Mouse (Mus musculus): ENCODE results near the gene Syngr1.
"Not testable (repeated sequence)": the region's sequence is repeated elsewhere in the genome, so short reads cannot be mapped to it uniquely, and the experiment has no call there.

Syngr1 gene

DNA sequence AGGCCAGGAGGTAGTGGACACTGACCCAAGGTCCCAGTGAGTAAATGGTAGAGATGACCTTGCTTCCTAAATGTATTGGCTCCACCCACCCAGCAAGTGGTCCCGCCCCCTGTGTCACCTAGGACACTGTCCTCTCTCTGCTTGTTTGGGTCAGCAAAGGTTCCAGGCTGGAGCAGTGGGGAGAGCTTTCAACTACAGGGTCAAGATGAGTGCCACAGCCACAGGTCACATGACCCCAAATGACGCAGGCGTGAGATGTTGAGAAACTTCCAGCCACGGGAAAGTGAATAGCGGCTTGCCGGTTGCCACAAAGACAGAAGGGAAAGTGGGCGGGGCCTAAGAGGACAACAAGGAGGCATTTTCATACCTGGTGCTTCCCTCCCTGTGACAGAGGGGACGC is 26.0 kb downstream of the Syngr1 start:
- no peak for DNase-seq (ENCODE audit: low spot score)

DNA sequence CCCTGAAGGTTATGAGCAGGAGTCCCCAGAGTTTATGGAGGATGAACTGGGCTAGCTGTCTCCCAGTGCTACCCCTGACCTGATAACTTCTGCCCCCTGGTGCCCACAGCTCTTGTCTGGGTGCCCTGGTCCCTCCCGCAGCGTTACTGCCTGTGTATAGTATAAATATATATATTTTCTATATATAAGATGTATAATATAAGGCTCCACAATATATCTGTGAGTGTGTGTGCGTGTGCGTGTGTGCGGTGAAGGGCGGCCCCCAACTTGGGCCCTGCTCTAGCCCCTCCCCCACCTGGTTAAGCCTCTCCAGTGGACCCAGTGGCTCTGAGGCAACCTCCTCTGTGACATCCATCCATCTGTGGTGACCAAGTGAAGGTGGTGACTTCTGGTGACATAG is 27.9 kb downstream of the Syngr1 start:
- DNase-seq (ENCODE audit: low spot score) = no peak

DNA sequence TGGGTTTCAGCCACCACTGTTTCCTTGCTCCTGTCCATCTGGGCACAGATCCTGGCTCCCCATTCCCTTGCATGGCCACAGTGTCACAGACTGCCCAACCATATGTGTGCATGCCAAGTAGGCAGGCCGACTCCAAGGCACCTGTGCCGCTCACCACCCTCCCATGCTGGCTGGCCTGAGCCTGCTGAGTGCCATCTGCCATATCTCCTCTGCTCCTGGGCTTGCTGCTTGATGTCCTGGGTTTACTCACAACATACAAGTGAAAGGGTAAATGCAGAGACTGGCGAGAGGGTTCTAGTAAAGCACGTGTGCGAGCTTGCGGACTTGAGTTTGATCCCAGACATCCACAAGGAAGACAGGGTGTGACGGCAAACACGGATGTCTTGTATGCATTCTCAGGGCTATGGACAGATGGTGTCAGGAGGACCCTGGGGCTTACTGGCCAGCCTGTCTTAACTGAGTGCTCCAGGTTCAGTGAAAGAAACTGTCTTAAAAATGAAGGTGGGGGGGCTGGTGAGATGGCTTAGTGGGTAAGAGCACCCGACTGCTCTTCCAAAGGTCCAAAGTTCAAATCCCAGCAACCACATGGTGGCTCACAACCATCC is 30.7 kb downstream of the Syngr1 start:
- DNase-seq (ENCODE audit: low spot score) = no peak

DNA sequence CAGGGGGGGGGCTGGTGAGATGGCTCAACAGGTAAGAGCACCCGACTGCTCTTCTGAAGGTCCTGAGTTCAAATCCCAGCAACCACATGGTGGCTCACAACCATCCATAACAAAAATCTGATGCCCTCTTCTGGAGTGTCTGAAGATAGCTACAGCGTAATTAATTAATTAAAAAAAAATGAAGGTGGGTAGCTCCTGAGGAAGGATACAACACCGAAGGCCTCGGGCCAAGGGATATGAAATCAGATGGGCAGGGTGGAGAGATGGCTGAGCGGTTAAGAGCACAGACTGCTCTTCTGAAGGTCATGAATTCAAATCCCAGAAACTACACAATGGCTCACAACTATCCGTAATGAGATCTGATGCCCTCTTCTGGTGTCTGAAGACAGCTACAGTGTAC is 31.3 kb downstream of the Syngr1 start:
- DNase-seq (ENCODE audit: low spot score) = not testable (repeated sequence)

DNA sequence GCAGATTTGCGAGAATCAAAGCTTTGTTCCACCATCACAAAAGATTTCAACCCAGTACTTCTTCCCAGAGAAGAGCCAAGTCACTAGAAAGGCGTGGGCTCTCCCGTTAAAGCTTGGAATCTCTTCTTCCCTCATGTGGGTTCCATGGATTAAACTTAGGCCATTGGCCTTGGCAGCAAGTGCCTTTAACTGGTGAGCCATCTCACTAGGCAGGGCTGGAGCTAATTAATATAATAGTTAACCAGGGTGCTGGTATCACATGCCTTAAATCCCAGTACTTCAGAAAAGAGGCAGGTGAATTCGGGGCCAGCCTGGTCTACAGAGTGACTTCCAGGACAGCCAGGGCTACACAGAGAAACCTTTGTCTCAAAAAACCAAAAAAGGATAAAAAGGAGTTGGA is 33.5 kb downstream of the Syngr1 start:
- DNase-seq (ENCODE audit: low spot score) = no peak

DNA sequence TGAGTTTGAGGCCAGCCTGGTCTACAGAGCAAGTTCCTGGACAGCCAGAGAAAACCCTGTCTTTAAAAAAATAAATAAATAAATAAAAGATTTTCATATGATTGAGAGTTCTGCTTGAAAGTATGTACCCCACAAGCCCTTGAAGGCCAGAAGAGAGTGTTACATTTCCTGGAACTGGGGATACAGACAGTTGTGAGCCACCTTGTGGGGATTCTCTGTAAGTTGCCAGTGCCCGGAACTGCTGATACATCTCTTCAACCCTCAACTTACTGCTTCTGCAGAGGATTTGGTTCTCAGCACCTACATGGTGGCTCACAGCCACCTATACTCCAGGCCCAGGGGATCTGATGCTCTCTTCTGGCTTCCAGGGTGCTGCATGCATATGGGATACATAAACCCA is 36.1 kb downstream of the Syngr1 start:
- DNase-seq (ENCODE audit: low spot score) = no peak

DNA sequence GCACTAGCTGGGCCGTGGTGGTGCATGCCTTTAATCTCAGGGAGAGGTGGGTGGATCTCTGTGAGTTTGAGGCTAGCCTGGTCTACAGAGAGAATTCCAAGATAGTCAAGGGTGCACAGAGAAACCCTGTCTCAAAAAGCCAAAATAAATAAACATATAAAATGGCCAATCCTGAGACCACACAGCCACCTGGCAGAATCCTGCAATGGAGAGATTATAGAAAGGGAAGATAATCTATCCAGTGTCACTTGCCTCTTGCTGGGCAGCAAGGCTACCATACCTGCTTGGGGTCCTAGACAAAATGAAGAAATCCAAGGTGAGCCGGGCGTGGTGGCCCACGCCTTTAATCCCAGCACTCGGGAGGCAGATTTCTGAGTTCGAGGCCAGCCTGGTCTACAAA is 38.8 kb downstream of the Syngr1 start:
- DNase-seq (ENCODE audit: low spot score) = no peak

DNA sequence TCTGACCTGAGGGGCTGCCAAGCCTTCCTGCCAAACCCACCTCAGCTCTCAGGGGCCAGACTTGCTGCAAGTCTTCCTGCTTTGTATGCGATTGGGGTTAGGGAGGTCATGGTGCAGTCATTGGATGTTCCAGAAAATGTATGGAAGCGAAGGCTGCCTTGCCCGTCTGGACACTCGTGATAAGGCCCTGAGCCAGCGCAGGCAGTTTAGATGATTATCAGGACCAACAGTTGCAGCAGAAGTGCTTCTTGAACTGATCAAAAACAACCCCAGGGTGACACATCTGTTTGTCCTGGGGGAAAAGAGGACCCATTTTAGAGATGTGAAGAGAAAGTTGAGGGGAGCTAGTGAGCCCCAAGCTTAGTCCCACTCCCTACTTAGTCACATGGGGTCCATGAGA is 39.6 kb downstream of the Syngr1 start:
- DNase-seq (ENCODE audit: low spot score) = no peak

DNA sequence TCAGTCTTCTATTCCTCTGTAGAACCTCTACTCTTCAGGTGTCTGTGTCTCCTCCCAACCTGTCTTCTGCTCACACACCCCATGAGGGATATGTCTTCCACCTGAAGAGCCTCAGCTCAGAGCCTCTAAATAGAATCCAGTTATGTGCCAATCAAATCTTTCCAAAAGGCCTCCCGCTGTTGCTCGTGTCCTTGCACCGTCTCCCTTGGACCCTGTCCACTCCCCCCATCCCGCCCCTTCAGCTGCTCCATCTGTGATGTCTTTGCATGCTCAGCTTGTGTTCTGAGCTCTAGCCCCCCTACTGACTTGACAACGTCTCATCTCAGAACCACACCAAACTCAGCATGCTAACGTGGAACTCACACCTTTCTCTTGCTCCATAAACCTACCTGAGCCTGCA is 40.3 kb downstream of the Syngr1 start:
- no peak for DNase-seq (ENCODE audit: low spot score)

DNA sequence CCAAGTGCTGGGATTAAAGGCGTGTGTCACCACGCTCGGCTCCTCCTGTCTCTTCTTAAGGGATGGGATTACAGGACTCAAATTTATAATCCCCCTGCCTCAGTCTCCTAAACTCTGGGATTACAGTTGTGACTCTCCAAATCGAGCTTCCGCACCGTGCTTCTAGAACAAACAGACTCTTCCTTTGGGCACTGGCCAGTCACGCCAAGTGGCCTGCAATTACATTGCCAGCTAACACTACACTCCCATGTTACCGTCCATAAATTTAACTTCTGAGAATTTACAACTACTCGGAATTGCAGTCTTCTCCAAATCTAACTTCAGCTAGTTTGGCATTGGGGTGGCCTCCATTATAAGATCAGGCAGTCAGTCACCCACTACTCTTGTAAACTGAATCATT is 41.3 kb downstream of the Syngr1 start:
- no peak for DNase-seq (ENCODE audit: low spot score)

DNA sequence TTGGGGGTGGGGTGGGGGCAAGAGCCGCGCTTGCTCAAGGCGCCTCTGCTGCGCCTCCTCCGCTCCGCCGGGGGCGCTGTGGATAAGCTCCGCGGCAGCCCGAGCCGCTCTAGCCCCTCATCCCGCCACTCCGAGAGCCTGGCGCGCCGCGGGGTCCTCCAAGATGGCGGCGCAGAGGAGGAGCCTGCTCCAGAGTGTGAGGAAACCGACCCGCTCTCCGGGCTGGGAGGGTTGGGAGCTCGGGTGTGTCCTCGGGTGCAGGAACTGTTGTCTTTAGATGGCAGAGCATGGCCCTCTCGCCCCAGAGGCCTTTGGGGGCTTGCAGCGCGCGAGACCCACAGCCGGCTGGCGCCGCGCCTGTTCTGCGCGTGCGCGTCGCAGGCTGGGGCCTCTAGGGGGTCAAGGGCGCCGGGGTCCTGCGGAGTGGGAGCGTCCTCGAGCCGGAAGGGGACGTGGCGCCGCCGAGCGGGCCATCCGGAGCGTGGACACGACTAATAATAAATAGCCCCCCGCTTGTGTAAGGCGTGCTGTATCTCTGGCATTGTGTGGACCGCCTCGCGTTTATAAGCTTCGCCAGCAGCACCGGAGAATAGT is 42.0 kb downstream of the Syngr1 start, which contains the start of gene Tab1:
TSS of gene Tab1 (plus strand) at position 135 of the 594 bp plus-strand sequence.
- peak; percentile 94 for DNase-seq (ENCODE audit: low spot score)

DNA sequence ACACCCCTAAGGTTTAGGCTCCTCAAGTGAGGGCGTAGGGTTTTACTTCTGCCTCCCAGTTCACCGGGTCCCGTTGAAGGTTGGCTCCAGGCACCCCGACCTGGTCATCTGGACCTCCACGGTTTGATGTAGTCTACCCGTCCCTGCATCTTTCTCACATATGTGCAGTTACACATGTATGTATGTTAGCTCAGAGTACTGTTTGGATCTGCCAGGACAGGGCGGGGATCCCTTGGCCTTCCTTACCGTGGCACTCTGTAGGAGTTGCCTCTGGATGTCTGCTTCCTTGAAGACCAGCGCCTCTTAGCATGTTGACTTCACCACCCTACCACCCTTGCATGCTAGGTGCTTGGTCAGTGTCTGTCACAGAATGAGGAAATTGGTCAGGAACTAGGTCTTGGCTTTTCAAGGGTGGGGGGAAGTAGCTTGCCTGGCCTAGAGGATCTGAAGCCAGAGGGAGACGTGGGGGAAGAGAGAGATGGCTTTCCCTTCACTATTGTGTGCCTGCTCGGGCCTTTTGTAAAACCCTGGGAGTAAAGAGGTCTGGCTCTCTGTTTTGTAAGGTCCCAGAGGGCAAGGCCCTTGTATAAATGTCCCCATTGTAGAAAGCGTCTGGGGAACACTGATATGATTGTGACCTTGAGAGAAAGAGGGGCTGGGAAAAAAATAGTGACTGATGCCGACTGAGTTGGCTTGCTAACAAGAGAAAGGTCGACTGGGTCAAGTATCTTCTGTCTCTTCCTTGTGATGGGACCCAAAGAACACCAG is 42.7 kb downstream of the Syngr1 start:
- peak; percentile 26 for DNase-seq (ENCODE audit: low spot score)

DNA sequence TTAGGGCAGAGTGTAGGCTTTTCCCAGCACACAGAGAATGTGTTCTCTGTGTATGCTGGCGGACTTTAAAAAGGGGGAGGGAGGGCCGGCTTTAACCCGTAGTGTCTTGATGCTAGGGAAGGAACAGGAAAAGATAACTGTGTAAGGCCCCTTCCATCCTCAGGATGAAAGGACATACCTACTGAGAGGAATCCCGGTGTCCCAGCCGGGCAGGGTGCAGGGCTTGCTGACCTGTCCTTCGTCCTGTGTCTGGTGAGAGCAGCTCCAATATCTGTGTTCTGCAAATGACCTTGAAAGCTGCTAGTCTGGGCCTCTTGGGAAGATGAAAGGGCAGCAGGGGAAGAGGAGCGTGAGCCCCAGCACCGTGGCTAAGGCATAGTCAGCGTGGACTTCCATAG is 43.3 kb downstream of the Syngr1 start:
- DNase-seq (ENCODE audit: low spot score) = no peak

DNA sequence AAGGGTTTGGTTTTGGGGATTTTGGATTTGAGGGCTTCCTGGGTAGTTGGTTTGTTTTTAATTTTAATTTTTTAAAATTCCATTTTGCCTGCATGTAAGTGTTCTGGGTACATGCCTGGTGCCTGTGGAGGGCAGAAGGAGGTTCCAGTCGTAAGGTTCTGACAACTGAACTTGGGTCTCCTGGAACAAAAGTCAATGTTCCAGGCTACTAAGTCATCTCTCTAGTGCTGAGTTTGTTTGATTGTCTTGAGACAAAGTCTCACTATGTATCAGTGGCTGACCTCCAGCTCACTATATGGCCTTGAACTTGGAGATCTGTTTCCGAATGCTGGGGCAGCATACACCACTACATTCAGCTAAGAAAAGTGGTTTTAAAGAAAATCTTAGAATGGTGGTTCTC is 44.4 kb downstream of the Syngr1 start:
- DNase-seq (ENCODE audit: low spot score) = no peak

DNA sequence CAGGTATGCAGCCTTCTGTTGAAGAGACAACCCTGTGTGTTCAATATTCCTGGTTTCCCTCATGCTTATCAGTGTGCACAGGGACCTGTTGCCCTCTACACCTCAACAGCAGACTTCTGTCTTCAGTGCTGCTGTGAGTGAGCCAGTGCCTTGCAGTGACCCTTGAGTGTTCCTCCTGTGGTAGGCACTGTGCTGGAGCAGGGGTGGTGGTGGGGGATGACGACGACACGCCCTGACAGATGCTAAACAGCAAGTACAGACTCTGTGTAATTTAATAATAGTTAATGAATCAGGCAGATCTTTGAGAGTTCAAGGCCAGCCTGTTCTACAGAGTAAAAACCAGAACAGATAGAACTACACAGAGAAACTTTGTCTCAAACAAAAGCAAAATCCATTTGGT is 45.5 kb downstream of the Syngr1 start:
- DNase-seq (ENCODE audit: low spot score) = no peak

DNA sequence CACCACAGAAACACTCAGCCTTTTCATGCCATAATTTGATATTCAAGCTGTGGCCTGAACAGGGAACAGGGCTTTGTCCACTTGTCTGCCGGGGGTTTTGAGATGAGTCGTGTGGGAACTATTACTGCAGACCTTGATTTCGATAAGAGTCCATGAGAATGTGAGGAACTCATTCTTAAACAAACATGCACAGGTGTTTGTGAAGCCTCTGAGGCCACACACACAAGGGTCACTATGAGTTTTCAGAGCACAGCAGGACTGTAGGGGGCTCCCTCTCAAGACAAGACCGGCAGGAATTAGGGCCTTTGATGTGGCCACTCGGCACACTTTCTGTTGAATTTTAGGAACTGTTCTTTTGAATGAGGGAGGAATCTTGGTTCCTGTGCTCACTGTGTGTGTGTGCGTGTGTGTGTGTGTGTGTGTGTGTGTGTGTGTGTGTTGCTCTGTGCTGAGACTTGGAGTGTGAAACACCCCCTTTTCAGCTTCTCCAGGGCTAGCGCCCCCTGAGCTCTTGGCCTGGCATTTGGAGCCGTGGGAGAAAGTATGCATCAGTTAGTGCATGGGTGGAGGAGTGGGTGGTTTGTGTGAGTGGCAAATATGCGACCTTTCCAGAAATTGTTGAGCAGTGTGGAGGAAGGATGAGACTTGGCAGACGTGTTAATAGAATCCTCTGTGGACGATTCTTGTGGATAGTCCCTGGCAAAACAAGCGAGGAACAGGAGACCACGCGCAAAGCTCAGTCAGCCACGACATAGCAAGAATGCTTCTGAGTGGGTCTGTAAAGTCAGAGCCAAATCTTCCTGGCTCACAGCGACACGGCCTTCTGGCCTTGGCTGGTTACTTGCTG is 47.0 kb downstream of the Syngr1 start:
- DNase-seq (ENCODE audit: low spot score) = no peak

DNA sequence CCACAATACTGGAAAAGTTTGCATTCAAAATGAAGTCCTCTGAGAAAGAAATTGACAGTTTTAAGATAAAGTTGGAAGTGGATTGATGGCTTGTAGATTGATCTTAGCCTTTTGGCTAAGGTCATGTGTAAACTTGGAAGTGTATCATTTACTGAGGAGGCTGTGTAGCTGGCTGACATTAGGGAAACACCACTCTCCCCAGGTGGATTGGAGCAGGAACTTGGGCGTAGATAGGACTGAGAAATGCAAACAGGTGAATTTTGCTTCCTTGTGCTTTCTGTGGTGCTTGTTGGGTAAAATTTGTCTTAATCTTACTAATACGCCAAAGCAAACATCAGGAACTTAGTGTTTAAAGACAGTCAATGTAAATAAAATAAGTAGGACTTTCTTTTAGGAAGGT is 49.2 kb downstream of the Syngr1 start:
- DNase-seq (ENCODE audit: low spot score) = no peak

DNA sequence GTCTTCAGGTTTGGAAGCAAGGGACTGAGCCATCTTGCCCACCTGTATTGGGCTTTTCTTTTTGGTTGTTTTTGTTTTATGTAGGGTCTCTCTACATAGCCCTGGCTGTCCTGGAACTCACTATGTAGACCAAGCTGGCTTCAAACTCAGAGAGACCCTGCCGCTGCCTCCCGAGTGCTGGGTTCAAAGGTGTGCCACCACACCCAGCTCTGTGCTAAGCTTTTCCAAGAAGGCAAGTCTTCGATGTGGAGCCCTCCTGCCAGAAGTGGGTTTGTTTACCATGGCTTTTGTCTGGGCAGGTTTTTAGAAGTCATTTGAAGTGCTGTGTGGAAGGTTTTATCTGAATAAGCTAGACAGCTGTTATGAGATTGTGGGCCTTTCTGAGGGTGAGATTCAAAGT is 49.7 kb downstream of the Syngr1 start:
- DNase-seq (ENCODE audit: low spot score) = no peak

DNA sequence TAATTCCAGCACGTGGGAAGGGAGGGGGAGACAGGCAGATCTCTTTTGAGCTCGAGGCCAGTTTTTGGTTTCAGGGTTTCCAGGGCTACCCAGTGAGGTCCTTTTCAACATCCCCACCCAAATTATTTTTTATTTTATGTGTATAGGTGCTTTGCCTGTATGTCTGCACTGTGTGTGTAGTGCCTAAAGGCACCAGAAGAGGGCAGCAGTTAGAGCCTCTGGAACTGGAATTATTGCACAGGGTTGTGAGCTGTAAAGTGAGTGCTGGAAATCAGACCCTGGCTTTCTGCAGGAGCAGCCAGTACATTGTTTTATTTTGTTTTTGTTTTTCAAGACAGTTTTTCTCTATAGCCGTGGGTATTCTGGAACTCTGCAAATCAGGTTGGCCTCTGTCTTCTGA is 51.0 kb downstream of the Syngr1 start:
- DNase-seq (ENCODE audit: low spot score) = no peak

DNA sequence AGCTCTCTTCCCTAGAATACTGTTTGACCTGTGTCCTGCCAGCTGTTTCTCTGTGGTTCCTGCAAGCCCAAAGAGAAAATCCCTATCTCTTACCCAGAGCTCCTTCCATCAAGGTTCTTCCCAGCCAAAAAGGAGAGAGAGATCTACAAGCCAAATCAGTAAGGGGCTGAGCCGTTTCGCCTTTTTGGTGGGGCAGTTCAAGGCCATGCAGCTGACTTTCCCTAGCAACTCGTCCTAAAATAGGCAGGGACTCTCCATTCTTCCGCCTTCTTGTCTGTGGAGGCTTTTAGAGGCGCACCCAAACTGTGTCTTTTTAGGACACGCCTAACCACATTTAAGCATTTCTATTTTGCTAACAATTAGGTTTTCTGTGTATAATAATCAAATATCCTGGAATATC is 52.6 kb downstream of the Syngr1 start:
- no peak for DNase-seq (ENCODE audit: low spot score)

DNA sequence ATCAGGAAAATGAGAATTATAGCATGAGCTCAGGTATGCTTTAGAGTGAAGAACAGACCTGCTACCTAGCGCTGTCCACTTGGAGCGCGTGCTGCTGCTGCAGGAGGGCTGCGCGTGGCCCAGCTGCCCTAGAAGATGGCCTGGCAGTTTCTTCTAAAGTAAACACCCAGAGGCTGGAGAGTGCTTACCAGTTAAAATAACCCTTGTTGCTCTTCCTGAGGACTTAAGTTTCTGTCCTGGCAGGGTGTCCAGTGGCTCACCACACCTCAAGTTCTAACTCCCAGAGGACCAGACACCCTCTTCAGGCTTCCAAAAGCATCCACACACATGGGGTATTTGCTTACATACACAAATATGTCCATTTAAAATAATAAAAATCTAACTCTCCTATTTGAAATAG is 54.3 kb downstream of the Syngr1 start:
- no peak for DNase-seq (ENCODE audit: low spot score)

DNA sequence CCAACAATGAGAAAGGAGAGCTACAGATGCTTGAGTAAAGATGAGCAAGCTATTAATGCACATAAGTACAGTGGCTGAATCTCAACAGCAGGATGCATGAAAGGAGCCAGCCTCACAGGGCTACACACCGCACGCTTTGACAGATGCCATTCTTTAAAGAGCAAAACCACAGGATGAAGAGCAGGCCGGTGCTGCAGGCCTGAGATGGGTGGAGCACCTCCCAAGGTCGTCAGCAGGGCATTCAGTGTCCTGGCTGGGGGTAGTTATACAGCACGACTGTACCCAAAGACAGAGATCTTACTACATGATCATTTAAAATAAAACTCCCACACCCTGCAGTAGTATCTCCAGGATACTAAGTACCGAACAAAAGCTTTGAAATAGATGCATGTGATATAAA is 55.0 kb downstream of the Syngr1 start:
- no peak for DNase-seq (ENCODE audit: low spot score)

DNA sequence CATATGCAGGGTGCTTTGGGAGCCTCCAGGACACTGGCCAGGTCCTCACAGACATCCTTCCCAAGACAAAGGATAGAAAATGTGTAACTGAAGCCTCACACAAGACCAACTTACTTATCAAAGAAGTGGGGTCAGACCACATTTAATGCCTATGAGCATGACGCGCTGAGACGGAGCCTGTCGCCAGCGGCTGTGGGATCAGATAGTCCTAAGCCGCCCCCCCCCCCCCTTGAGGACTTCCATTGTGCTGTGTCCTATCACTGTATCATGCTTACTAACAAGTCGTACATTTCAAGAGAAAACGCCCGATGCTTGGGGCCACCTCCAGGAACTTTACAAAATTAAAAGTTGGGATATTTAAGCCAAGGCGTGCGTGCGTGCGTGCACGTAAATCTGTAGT is 56.0 kb downstream of the Syngr1 start:
- DNase-seq (ENCODE audit: low spot score) = no peak
